Mouse (Mus musculus) stomach, embryonic 15.5 days (tissue): Measurements from ENCODE around the gene Spata13. TPM values are rescaled to one million over a fixed set of nuclear protein-coding genes. Genes with fewer than 3 reads are reported as not detected.

Experiments used
- ATAC-seq: fragments of 200-750 bp; cut with Nextera tagmentation; 2 replicates; pipeline ENCODE4 v1.8.0; 2017; ENCODE audit warnings: low read depth, moderate number of reproducible peaks, moderate TSS enrichment; ENCODE audit not compliant: insufficient read depth, low FRiP score
- H3K27ac ChIP-seq: fragments of 300-500 bp; sonication (generic); 2 replicates; pipeline ENCODE4 v1.5.1; 2015; ENCODE audit warnings: mild to moderate bottlenecking, inconsistent platforms
- H3K27me3 ChIP-seq: fragments of 300-500 bp; sonication (generic); replicated peaks from 2 replicates; pipeline ENCODE4 v1.6.1; 2015; ENCODE audit warnings: inconsistent platforms
- H3K36me3 ChIP-seq: fragments of 300-500 bp; sonication (generic); 2 replicates; pipeline ENCODE4 v1.6.1; 2015; ENCODE audit warnings: inconsistent platforms
- H3K4me1 ChIP-seq: fragments of 300-500 bp; sonication (generic); 2 replicates; pipeline ENCODE4 v1.6.1; 2015; ENCODE audit warnings: inconsistent platforms
- H3K4me2 ChIP-seq: fragments of 300-500 bp; sonication (generic); 2 replicates; pipeline ENCODE4 v1.6.1; 2015; ENCODE audit warnings: mild to moderate bottlenecking, inconsistent platforms
- H3K4me3 ChIP-seq: fragments of 300-500 bp; sonication (generic); replicated peaks from 2 replicates; pipeline ENCODE4 v1.5.1; 2015; ENCODE audit warnings: inconsistent platforms
- H3K9ac ChIP-seq: fragments of 300-500 bp; sonication (generic); 2 replicates; pipeline ENCODE4 v1.6.1; 2015; ENCODE audit warnings: inconsistent platforms
- H3K9me3 ChIP-seq: fragments of 300-500 bp; sonication (generic); 2 replicates; pipeline ENCODE4 v1.6.1; 2016; ENCODE audit warnings: inconsistent platforms
- WGBS: fragments of 180-500 bp; shearing (Covaris S2); methylation state at CpG from one replicate; pipeline ENCODE4 v1.1.7; 2015; 5-methylcytosine and 5-hydroxymethylcytosine counted together
- polyA plus RNA-seq: library from polyadenylated mRNA; unstranded; fragments of >200 nt; fragmentation: Nextera tagmentation; extraction: Ambion mirVana; gene quantifications from 2 replicates; pipeline ENCODE4 v1.2.1, GENCODE M21; 2015

The Spata13 gene
- polyA plus RNA-seq, 1 experiment from 2014 or later = 21.5 TPM

DNA sequence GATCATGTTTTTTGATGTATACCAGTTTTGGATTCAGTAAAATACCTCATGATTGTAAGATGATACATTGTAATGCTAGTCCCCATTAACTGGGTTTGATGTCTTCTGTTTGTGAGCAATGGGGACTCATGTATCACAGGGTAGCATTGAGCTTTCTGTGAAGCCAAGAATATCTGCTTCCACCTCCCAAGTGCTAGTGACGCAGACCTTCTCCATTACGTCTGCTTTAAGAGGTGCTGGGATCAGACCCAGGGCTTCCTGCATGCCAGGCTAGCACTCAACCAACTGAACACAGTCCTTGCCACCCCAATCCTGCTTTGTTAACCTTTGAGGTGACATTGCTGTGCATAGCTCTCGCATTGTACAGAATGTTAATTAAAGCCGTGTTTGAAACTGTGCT lies 164.9 kb downstream of the Spata13 start:
- Histone ChIP-seq H3K9me3 (no peaks in the 10 kb centered on the region), H3K36me3 (0 out of 2 replicates have a peak, but pooled peaks cover 6% of the 10 kb centered on the region), H3K27ac (no peak overlapping the region), H3K9ac (no peak overlapping the region), H3K27me3 (no peaks in the 10 kb centered on the region), H3K4me1 (no peaks in the 10 kb centered on the region), H3K4me2 (no peak overlapping the region), H3K4me3 (no peak overlapping the region)
- 90% methylated on average over 4 of the region's 4 CpGs for WGBS
- ATAC-seq = no peak

DNA sequence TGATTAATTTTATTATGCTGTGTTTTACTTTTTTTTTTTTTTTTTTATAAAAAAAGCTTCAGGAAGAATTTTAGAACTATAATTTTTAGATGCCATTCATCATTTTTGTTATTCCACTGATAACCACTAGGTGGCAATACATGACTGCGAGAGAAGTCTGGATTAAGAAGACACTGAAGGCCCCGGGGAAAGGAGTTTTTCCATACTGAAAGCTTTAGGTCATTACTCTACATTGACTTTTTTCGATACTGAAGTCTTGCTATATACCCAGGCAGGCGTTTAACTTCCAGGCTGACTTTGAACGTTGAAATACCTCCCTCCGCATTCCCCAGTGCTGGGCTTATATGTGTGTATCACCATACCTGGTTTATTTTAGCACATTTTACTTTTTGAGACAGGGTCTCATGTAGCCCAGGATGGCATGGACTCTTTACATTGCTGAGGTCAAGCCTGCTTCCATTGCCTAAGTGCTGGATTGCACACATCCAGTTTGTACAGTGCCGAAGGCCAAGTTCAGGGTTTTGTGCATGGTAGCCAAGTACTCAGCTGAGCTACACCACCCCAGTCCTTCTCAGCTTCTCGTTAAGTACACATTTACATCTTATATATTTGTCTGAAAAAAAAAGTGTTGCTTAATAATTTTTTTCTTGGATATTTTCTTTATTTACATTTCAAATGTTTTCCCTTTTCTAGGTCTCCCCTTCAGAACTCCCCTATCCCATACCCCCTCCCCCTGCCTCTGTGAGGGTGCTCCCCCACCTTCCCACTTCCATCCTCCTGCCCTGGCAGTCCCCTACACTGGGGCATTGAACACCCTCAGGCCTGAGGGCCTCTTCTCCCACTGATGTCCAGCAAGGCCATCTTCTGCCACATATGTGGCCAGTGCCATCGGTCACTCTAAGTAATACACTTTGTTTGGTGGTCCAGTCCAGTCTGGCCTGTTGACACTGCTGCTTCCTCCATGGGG lies 166.2 kb downstream of the Spata13 start:
- no peaks in the 10 kb centered on the region for H3K9me3 ChIP-seq
- H3K4me3 ChIP-seq = no peak overlapping the region
- H3K27ac ChIP-seq = no peak overlapping the region
- H3K27me3 ChIP-seq = no peaks in the 10 kb centered on the region
- 0 out of 2 replicates have a peak, but pooled peaks cover 6% of the 10 kb centered on the region for H3K36me3 ChIP-seq
- 49% methylated on average over 9 of the region's 9 CpGs for whole genome bisulfite sequencing
- H3K4me1 ChIP-seq = no peaks in the 10 kb centered on the region
- no peak overlapping the region for H3K9ac ChIP-seq
- ATAC-seq = no peak
- H3K4me2 ChIP-seq = no peak overlapping the region

DNA sequence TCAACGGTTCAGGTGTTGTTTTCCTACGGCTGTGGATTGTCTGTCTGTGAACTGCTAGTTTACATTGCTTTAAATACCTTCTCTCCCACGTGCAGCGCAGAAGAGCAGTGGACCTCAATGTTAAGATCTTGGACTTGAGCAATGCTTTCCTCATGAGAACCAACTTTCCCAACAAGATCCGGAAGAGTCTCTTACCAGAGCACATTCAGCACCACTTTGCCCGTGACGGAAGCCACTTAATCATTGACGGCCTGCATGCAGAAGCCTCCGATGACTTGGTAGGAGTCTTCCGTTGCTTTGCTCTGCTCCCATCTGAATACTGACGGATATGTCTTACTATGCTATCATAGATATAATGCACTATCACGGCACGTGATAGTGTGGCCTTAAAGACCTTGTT lies 168.2 kb downstream of the Spata13 start:
- 0 out of 2 replicates have a peak, but pooled peaks cover 6% of the 10 kb centered on the region for H3K36me3 ChIP-seq
- H3K27me3 ChIP-seq = no peaks in the 10 kb centered on the region
- H3K9ac ChIP-seq = no peak overlapping the region
- 87% methylated on average over 13 of the region's 13 CpGs for WGBS
- no peak overlapping the region for H3K27ac ChIP-seq
- H3K4me2 ChIP-seq = no peak overlapping the region
- no peaks in the 10 kb centered on the region for H3K4me1 ChIP-seq
- no peak for ATAC-seq
- H3K9me3 ChIP-seq = no peaks in the 10 kb centered on the region
- H3K4me3 ChIP-seq = no peak overlapping the region

GRCm38 (mm10) chr14:60804978-60805377 lies 171.2 kb downstream of the Spata13 start:
- H3K4me3 ChIP-seq = no peak overlapping the region
- no peaks in the 10 kb centered on the region for H3K9me3 ChIP-seq
- no peaks in the 10 kb centered on the region for H3K4me1 ChIP-seq
- no peak overlapping the region for H3K27ac ChIP-seq
- no peak overlapping the region for H3K4me2 ChIP-seq
- no peaks in the 10 kb centered on the region for H3K27me3 ChIP-seq
- WGBS = 86% methylated on average over 9 of the region's 9 CpGs
- H3K9ac ChIP-seq = no peak overlapping the region
- no peak for ATAC-seq
- H3K36me3 ChIP-seq = 0 out of 2 replicates have a peak, but pooled peaks cover 3% of the 10 kb centered on the region

- no peak for ATAC-seq
Measured at GRCm38 (mm10) chr14:60805871-60806270, 172.1 kb downstream of the Spata13 start.

GRCm38 (mm10) chr14:60806891-60807344 lies 173.1 kb downstream of the Spata13 start:
- H3K4me3 ChIP-seq = no peak overlapping the region
- no peaks in the 10 kb centered on the region for H3K4me1 ChIP-seq
- no peak overlapping the region for H3K9ac ChIP-seq
- H3K27me3 ChIP-seq = no peaks in the 10 kb centered on the region
- no peaks in the 10 kb centered on the region for H3K9me3 ChIP-seq
- ATAC-seq = no peak
- 0 out of 2 replicates have a peak, but pooled peaks cover 3% of the 10 kb centered on the region for H3K36me3 ChIP-seq
- no peak overlapping the region for H3K4me2 ChIP-seq
- WGBS = 44% methylated on average over 11 of the region's 11 CpGs
- H3K27ac ChIP-seq = no peak overlapping the region

More at GRCm38 (mm10) chr14:60805871-60806270, 172.1 kb downstream of the Spata13 start:
- Histone ChIP-seq H3K36me3 (0 out of 2 replicates have a peak, but pooled peaks cover 3% of the 10 kb centered on the region), H3K9ac (no peak overlapping the region), H3K4me2 (no peak overlapping the region), H3K27ac (no peak overlapping the region), H3K4me1 (no peaks in the 10 kb centered on the region), H3K27me3 (no peaks in the 10 kb centered on the region), H3K9me3 (no peaks in the 10 kb centered on the region), H3K4me3 (no peak overlapping the region)
- 68% methylated on average over 1 of the region's 1 CpGs for WGBS

- Histone ChIP-seq H3K4me2 (no peak overlapping the region), H3K27ac (no peak overlapping the region), H3K36me3 (no peaks in the 10 kb centered on the region; the same call in 1 of the 2 replicates), H3K27me3 (no peaks in the 10 kb centered on the region), H3K4me3 (no peak overlapping the region), H3K9ac (no peak overlapping the region), H3K9me3 (no peaks in the 10 kb centered on the region), H3K4me1 (no peaks in the 10 kb centered on the region)
- WGBS = 89% methylated on average over 8 of the region's 8 CpGs
- no peak for ATAC-seq
Measured at GRCm38 (mm10) chr14:60809881-60810280, 176.1 kb downstream of the Spata13 start.

- Histone ChIP-seq H3K4me2 (no peak overlapping the region), H3K9me3 (no peaks in the 10 kb centered on the region), H3K27ac (no peak overlapping the region), H3K9ac (no peak overlapping the region), H3K4me1 (no peaks in the 10 kb centered on the region), H3K27me3 (no peaks in the 10 kb centered on the region), H3K4me3 (no peak overlapping the region), H3K36me3 (peaks cover 4% of the 10 kb centered on the region; the same call in 1 of the 2 replicates)
- 82% methylated on average over 4 of the region's 4 CpGs for WGBS
- no peak for ATAC-seq
Measured at GRCm38 (mm10) chr14:60811547-60811946, 177.7 kb downstream of the Spata13 start.

Other genes starting within 250 kb of the Spata13 start
- gene C1qtnf9, start 134.1 kb downstream of the Spata13 start, polyA plus RNA-seq = 2.7 and 2.8 TPM in 2 replicates
- gene Mipep, start 150.6 kb downstream of the Spata13 start, polyA plus RNA-seq = 18.2 and 20.1 TPM in 2 replicates